Mouse (Mus musculus) right cerebral cortex, postnatal 36 days (tissue): ENCODE measurements around the gene Gm10775.

Experiments
- DNase-seq, 2 experiments: peaks; one replicate each; pipeline ENCODE4 v3.0.0; 2022; ENCODE audit warnings: low spot score in 2 of 2, mixed read lengths in 1 of 2

The Gm10775 gene

GRCm38 (mm10) chr13:65259239-65259638 lies at the start of gene Gm10775:
Gene Gm10775, plus strand, starts transcription at chr13:65259539.
- no peak for DNase-seq

DNA sequence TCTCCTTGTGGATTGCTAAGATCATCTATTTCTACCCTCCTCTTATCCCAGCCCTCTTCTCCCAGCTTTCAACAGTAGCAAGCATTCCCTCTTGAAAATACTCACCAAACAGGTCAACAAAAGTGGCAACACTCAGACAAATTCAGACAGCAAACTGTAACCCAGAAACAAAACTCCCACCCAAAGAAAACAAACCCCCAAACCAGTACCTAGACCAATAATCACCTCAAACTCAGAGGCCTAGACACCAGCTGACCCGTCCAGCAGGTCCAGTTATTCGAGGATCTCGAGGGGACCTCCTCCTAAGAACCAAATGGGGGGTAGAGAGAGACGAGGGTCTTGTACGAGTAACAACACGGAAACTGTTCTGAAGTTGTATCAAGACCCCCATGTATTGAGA lies 33.4 kb upstream of the Gm10775 start:
- no peak for DNase-seq

GRCm38 (mm10) chr13:65226657-65227056 lies 32.7 kb upstream of the Gm10775 start:
- no peak for DNase-seq

DNA sequence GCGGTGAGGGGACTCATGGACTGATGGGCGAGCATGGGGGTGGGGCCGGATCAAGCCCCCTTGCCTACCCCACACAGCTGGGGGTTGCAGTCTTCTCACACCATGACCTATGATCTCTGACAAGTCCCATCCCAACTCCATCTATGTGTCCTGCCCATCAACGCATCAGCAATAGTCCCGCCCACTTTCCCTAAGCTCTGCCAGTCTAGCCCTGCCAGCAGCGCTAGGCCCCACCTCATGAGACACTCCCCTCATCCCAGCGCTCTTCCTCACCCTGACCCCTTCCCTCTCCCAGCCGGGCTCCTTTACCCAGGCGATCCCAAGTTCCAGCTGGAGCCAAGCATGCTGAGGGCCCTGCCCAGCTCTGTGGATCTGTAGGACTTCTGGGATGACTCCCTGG lies 22.1 kb upstream of the Gm10775 start:
- DNase-seq = no peak

DNA sequence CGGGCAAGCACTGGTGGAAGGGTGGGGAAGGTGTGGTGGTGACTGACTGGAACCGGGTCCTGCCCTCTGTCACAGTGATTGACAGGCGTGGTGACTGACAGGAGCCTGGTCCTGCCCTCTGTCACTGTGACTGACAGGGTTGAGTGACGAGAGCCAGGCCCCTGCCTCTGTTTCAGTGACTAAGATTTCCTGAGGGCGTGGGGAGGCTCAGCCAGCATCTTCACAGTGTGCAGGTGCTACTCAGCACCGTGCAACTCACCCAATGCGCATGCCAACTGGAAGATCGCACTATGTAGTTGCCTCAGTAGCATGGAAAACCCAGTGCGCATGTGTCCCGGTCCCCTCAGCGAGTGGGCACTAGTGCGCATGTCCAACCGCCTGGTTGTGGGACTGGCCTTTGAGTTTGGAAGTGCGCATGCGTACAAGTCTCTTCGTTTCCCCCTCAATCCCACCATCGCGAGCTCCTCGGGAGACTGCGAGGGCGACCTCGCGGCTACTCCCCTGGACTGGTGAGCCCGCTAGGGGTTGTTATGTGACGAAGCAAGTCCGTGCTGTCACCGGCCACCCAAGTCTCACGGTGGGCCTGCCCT lies 18.7 kb upstream of the Gm10775 start:
- peak; percentile 97 to 98 for DNase-seq

- peak; percentile 96 to 97 for DNase-seq
Observed at GRCm38 (mm10) chr13:65241099-65241626, 18.2 kb upstream of the Gm10775 start.

DNA sequence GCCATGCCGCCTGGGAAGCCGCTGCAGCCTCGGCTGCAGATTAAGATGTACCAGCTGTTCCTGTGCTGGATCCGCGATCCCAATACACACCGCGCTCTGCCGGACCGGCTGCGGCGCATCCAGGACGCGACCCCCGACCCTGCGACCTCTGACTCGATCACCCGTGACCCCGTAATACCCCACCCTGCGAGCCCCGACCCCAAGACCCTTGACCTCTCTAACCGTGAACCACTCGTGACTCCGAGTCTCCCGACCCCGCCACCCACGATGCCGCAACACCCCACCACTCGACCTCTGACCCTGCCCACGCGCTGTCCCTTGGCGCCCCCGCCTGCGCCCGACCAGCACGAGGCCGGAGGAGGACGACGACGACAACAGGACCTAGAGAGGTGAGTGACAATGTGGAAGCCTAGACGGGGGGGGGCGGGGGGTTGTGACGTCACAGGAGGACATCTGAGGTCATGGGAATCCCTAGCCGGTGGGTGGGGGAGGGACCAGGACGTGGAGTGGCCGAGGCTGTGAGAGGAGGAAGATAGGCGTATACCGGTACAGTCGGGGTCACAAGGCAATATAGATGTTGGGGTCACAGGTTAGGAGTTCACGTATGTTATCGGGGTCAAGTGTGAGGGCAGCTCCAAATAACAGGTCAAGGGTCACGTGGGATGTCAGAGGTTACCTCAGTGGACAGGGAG lies 17.6 kb upstream of the Gm10775 start:
- no peak for DNase-seq

DNA sequence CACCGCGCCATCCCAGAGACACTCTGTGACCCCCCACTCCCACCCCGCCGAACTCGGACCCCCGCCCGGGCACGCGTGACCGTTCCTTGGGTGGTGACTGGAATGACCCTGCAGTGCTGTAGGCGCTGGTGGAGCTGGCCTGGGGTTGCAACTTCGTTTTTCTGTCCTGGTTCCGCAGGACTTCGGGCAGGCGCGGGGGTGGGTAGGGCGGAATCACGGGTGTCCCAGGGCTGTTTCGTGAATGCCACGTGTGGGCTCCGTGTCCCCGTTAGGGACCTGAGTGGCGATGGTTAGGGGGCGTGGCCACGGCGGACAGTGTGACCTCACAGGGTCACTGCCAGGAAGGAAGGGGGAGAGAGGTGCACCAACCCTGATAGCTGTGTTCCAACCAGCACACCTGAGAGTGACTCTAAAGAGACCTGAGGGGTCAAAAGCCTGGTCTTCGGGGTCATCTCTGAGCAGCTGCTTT lies 17.0 kb upstream of the Gm10775 start:
- DNase-seq = no peak

- no peak for DNase-seq
Observed at GRCm38 (mm10) chr13:65243273-65243672, 16.1 kb upstream of the Gm10775 start.

- peak; percentile 86 to 87 for DNase-seq
Observed at GRCm38 (mm10) chr13:65258175-65258954, 974 bp upstream of the Gm10775 start.

GRCm38 (mm10) chr13:65262086-65262485 lies 2.7 kb downstream of the Gm10775 start:
- no peak for DNase-seq

DNA sequence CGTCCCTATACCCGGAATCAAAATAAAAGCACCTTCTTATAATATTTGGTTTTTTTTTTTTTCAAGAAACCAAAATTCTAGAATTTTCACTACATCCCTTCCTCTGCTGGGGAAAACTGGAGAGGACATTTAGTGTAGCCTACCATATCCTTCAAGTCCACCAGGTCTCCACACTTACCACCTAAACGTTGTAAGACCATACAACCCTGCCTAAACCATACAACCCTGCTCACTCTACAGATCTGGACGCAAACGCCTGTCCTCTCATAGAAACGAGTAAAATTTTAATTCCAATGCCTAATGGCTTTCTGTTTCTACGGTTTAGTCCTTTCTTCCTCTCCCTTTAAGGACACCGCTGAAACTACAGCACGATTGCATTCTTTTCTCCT lies 18.6 kb downstream of the Gm10775 start:
- no peak for DNase-seq

DNA sequence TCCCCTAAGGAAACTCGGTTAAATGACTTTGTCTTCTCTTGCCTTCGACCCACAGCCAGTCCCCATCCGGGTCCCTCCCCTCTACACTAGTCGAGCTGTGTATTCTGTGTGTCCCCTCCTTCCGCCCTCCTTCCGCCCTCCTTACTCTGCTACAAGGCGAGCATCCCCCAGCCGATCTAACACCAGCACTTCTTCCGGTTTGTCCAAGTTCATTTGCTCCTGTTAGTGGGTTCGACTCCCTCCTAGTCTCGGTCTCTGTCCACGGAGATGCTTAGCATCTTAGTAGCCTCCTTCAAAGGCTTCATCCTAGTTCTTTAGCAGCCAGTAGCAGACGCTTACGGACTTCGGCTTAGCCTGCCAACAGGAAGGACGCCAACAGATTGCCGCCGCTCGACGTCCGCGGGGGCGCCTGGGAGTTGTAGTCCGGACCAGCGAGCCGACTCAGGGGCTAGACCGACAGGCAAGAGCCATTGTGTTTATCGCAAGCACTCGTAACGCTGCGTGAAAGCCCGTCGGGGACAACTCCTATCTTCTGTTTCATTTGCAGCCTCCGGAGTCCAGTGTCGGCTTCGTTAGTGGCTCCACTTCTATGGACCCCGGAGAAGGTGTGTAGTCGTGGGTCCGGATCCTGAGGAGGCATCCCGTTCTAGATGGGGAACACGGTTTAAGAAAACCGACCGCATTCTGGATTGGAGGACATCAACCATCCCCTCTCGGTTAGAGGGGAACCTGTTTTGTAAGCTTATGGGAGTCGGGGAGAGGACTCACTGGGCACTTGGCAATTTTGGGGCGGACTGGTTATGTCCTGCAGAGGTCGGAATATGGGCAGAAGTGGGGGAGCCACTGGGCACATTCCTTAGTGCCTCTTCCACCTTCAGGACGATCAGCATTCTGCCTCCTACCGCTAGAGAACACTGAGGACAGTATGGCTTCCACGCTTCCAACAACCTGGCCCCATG lies 19.3 kb downstream of the Gm10775 start, which contains the start of gene Zfp369:
Gene Zfp369, plus strand, starts transcription at position 432 of the 959 bp plus-strand sequence.
- DNase-seq = peak; percentile 93 to 95

DNA sequence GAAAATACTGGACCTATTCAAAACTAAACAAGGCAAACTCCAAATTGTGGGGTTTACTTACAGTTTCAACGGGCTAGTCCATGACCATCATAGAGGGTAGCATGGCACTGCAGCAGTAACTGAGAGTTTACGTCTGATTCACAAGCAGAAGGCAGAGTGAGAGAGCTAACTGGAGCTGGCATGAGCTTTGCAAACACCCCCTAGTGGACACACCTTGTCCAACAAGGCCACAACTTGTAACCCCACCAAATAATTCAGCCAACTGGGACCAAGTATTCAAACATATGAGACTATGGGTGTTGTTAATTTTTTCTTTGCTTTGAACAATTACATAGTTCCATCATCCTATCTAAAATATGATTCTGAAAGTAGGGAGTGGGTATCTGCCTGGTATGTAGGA lies 27.4 kb downstream of the Gm10775 start:
- DNase-seq = no peak

GRCm38 (mm10) chr13:65296354-65296753 lies 37.0 kb downstream of the Gm10775 start:
- no peak for DNase-seq
